Mouse (Mus musculus) MEL (cell line): ENCODE data around the gene Filip1l. TPM values are rescaled to one million over a fixed set of nuclear protein-coding genes. Genes with fewer than 3 reads are reported as not detected.
A peak's percentile ranks its signal among the peaks of the same experiment; 100 is the strongest.

ENCODE experiments used
- DNase-seq: peaks from one replicate; pipeline ENCODE4 v3.0.0; 2011; ENCODE audit warnings: low read depth, low spot score
- H3K27ac ChIP-seq: 2 replicates; pipeline ENCODE4 v1.5.1; 2012; ENCODE audit warnings: low read depth, mild to moderate bottlenecking, control low read depth, low read length, moderate library complexity; ENCODE audit not compliant: control insufficient read depth
- H3K27me3 ChIP-seq, 2 experiments: fragments of 150-350 bp in 1 of 2; sonication (generic) in 1 of 2; 2 replicates each; pipeline ENCODE4 v1.6.1; 2012; ENCODE audit warnings: low read length in 2 of 2, mild to moderate bottlenecking in 2 of 2, improper control_type of control experiment in 1 of 2, moderate library complexity in 1 of 2; ENCODE audit not compliant: insufficient read depth in 2 of 2, control insufficient read depth in 1 of 2
- H3K36me3 ChIP-seq, 2 experiments: 2 replicates each; pipeline ENCODE4 v1.6.1; 2012 to 2014; ENCODE audit warnings: low read length in 2 of 2, improper control_type of control experiment in 1 of 2, inconsistent platforms in 1 of 2, mild to moderate bottlenecking in 1 of 2; ENCODE audit not compliant: insufficient read depth in 2 of 2, control insufficient read depth in 1 of 2
- H3K4me1 ChIP-seq, 2 experiments: fragments of 150-350 bp in 1 of 2; sonication (generic) in 1 of 2; 2 replicates each; pipeline ENCODE4 v1.6.1; 2012; ENCODE audit warnings: low read length in 2 of 2, improper control_type of control experiment in 1 of 2, mild to moderate bottlenecking in 1 of 2; ENCODE audit not compliant: insufficient read depth in 2 of 2, control insufficient read depth in 1 of 2
- H3K4me3 ChIP-seq, 2 experiments: fragments of 150-350 bp in 1 of 2; sonication (generic) in 1 of 2; 2 replicates each; pipeline ENCODE4 v1.5.1; 2012; ENCODE audit warnings: low read depth in 2 of 2, low read length in 2 of 2, mild to moderate bottlenecking in 2 of 2, moderate library complexity in 2 of 2, control low read depth in 1 of 2, improper control_type of control experiment in 1 of 2; ENCODE audit not compliant: control insufficient read depth in 1 of 2, insufficient read depth in 1 of 2
- H3K79me2 ChIP-seq: 2 replicates; pipeline ENCODE4 v1.6.1; 2012; ENCODE audit warnings: mild to moderate bottlenecking, low read length, moderate library complexity; ENCODE audit not compliant: control insufficient read depth, poor library complexity, insufficient read depth
- H3K9ac ChIP-seq: 2 replicates; pipeline ENCODE4 v1.6.1; 2012; ENCODE audit warnings: low read depth, mild to moderate bottlenecking, control low read depth, low read length, moderate library complexity; ENCODE audit not compliant: control insufficient read depth, poor library complexity, severe bottlenecking
- H3K9me3 ChIP-seq: fragments of 150-350 bp; sonication (generic); replicated peaks from 2 replicates; pipeline ENCODE4 v1.6.1; 2012; ENCODE audit warnings: mild to moderate bottlenecking, low read length, improper control_type of control experiment, moderate library complexity; ENCODE audit not compliant: insufficient read depth
- CHD1 ChIP-seq: IDR thresholded peaks from 2 replicates; pipeline ENCODE4 v1.6.1; 2012; ENCODE audit warnings: low read depth, mild to moderate bottlenecking, inconsistent platforms, low read length, improper control_type of control experiment
- ELF1 ChIP-seq: IDR thresholded peaks from 2 replicates; pipeline ENCODE4 v1.6.1; 2014; ENCODE audit warnings: low read depth, mild to moderate bottlenecking, inconsistent platforms, low read length, improper control_type of control experiment, moderate library complexity
- EP300 ChIP-seq, 2 experiments: IDR thresholded peaks; 2 replicates each; pipeline ENCODE4 v1.6.1; 2011; ENCODE audit warnings: improper control_type of control experiment in 2 of 2, low read length in 2 of 2, low read depth in 1 of 2, mild to moderate bottlenecking in 1 of 2
- GABPA ChIP-seq: IDR thresholded peaks from 2 replicates; pipeline ENCODE4 v1.6.1; 2012; ENCODE audit warnings: low read depth, mild to moderate bottlenecking, inconsistent platforms, low read length, improper control_type of control experiment, moderate library complexity
- GATA1 ChIP-seq: IDR thresholded peaks from 2 replicates; pipeline ENCODE4 v1.6.1; 2011; ENCODE audit warnings: low read depth, low read length, improper control_type of control experiment
- HCFC1 ChIP-seq: IDR thresholded peaks from 2 replicates; pipeline ENCODE4 v1.6.1; 2012; ENCODE audit warnings: low read depth, mild to moderate bottlenecking, inconsistent platforms, low read length, improper control_type of control experiment, moderate library complexity
- JUND ChIP-seq: IDR thresholded peaks from 2 replicates; pipeline ENCODE4 v1.6.1; 2011; ENCODE audit warnings: low read depth, mild to moderate bottlenecking, improper control_type of control experiment, low read length
- MAFK ChIP-seq: IDR thresholded peaks from 2 replicates; pipeline ENCODE4 v1.6.1; 2011; ENCODE audit warnings: low read depth, mild to moderate bottlenecking, low read length, improper control_type of control experiment, borderline replicate concordance
- MAX ChIP-seq: IDR thresholded peaks from 2 replicates; pipeline ENCODE4 v1.6.1; 2011; ENCODE audit warnings: low read length, improper control_type of control experiment
- MEF2A ChIP-seq: IDR thresholded peaks from 2 replicates; pipeline ENCODE4 v1.6.1; 2014; ENCODE audit warnings: low read depth, mild to moderate bottlenecking, inconsistent platforms, low read length, improper control_type of control experiment; ENCODE audit not compliant: poor library complexity, insufficient replicate concordance, severe bottlenecking; ENCODE audit errors: extremely low read depth
- MXI1 ChIP-seq: IDR thresholded peaks from 2 replicates; pipeline ENCODE4 v1.6.1; 2011; ENCODE audit warnings: mild to moderate bottlenecking, low read depth, low read length, improper control_type of control experiment
- MYC ChIP-seq: IDR thresholded peaks from 2 replicates; pipeline ENCODE4 v1.6.1; 2011; ENCODE audit warnings: low read depth, mild to moderate bottlenecking, low read length, improper control_type of control experiment, moderate library complexity
- NRF1 ChIP-seq: IDR thresholded peaks from 2 replicates; pipeline ENCODE4 v1.6.1; 2014; ENCODE audit warnings: low read depth, mild to moderate bottlenecking, inconsistent platforms, low read length, improper control_type of control experiment, moderate library complexity; ENCODE audit not compliant: poor library complexity, insufficient read depth, severe bottlenecking
- RAD21 ChIP-seq: IDR thresholded peaks from 2 replicates; pipeline ENCODE4 v1.6.1; 2011; ENCODE audit warnings: mild to moderate bottlenecking, low read depth, low read length, improper control_type of control experiment
- SIN3A ChIP-seq: IDR thresholded peaks from 2 replicates; pipeline ENCODE4 v1.6.1; 2012; ENCODE audit warnings: low read length, improper control_type of control experiment, inconsistent platforms
- TAL1 ChIP-seq: IDR thresholded peaks from 2 replicates; pipeline ENCODE4 v1.6.1; 2012; ENCODE audit warnings: mild to moderate bottlenecking, inconsistent platforms, low read length, moderate library complexity, mixed read lengths
- TCF12 ChIP-seq: IDR thresholded peaks from 2 replicates; pipeline ENCODE4 v1.6.1; 2014; ENCODE audit warnings: low read depth, mild to moderate bottlenecking, inconsistent platforms, low read length, improper control_type of control experiment, moderate library complexity
- UBTF ChIP-seq: IDR thresholded peaks from 2 replicates; pipeline ENCODE4 v1.6.1; 2012; ENCODE audit warnings: low read depth, mild to moderate bottlenecking, inconsistent platforms, low read length, improper control_type of control experiment, moderate library complexity, borderline replicate concordance; ENCODE audit not compliant: insufficient read depth
- USF2 ChIP-seq, 2 experiments: IDR thresholded peaks; 2 replicates each; pipeline ENCODE4 v1.6.1; 2011 to 2012; ENCODE audit warnings: improper control_type of control experiment in 2 of 2, low read length in 2 of 2, borderline replicate concordance in 1 of 2, inconsistent platforms in 1 of 2, low read depth in 1 of 2, mild to moderate bottlenecking in 1 of 2; ENCODE audit not compliant: insufficient read depth in 1 of 2
- ZKSCAN1 ChIP-seq: IDR thresholded peaks from 2 replicates; pipeline ENCODE4 v1.6.1; 2012; ENCODE audit warnings: low read depth, mild to moderate bottlenecking, inconsistent platforms, low read length, improper control_type of control experiment, moderate library complexity
- polyA plus RNA-seq, 2 experiments: library from polyadenylated mRNA; stranded (reverse) in 1 of 2; unstranded in 1 of 2; fragments of >175 nt in 1 of 2; fragments of >200 nt in 1 of 2; gene quantifications; 2 replicates each; pipeline versions ENCODE4 v1.2.1 to v1.2.4; 2012; ENCODE audit warnings: low replicate concordance in 2 of 2, low read depth in 1 of 2; ENCODE audit not compliant: insufficient read length in 2 of 2, insufficient read depth in 1 of 2, missing spikeins in 1 of 2
- total RNA-seq: library from RNA; depleted of rRNA; stranded (reverse); fragments of 300-350 nt; gene quantifications from 2 replicates; pipeline ENCODE4 v1.2.3, GENCODE M21; 2012

Filip1l gene
- total and polyA plus RNA-seq, 3 experiments = 0.27 to 1.8 TPM; not detected in 1

- H3K27ac ChIP-seq = no peak overlapping the region
- H3K9ac ChIP-seq = peak overlapping the region; percentile 46; the same call in 1 of the 2 replicates
- TF ChIP-seq CHD1 (0 out of 2 replicates have a peak, but pooled peaks have one; percentile 45), EP300 (IDR thresholded peaks at IDR 0.05; ENCODE audit: low read depth in 1 of 2, low read length in 2 of 2) (peak in 1 of 2 experiments; percentile 13; a peak in 1 of 4 replicates), TCF12 (no peak)
- TF ChIP-seq, all 39 proteins: peak for 2
- peak overlapping the region in 1 of 2 experiments; percentile 59; a peak in 2 of 4 replicates for H3K4me3 ChIP-seq
- no peaks in the 10 kb centered on the region for H3K27me3 ChIP-seq
- H3K79me2 ChIP-seq = peaks cover 3% of the 10 kb centered on the region
- H3K9me3 ChIP-seq = no peaks in the 10 kb centered on the region
- DNase-seq = peak; percentile 69
- H3K36me3 ChIP-seq = peaks cover 0 to 6% of the 10 kb centered on the region in 2 experiments; a peak in 2 of 4 replicates
- H3K4me1 ChIP-seq = peaks cover 0 to 6% of the 10 kb centered on the region in 2 experiments; a peak in 2 of 4 replicates
These were observed 197.2 kb downstream of the Filip1l start for GRCm38 (mm10) chr16:57550088-57550487.

GRCm38 (mm10) chr16:57550817-57551216 lies 197.9 kb downstream of the Filip1l start:
- Histone ChIP-seq H3K27ac (no peak overlapping the region), H3K4me1 (peaks cover 0 to 6% of the 10 kb centered on the region in 2 experiments; a peak in 2 of 4 replicates), H3K4me3 (no peak overlapping the region), H3K27me3 (no peaks in the 10 kb centered on the region), H3K79me2 (peaks cover 3% of the 10 kb centered on the region), H3K36me3 (peaks cover 0 to 6% of the 10 kb centered on the region in 2 experiments; a peak in 2 of 4 replicates), H3K9me3 (no peaks in the 10 kb centered on the region), H3K9ac (no peak overlapping the region)
- no peak for DNase-seq
- TF ChIP-seq SIN3A (no peak), UBTF (no peak), MAX (no peak), RAD21 (no peak), HCFC1 (no peak), GATA1 (no peak), USF2 (IDR thresholded peaks at IDR 0.05; ENCODE audit: borderline replicate concordance in 1 of 2, insufficient read depth in 1 of 2, low read depth in 1 of 2, low read length in 2 of 2) (no peak), ZKSCAN1 (no peak), ELF1 (no peak), MYC (no peak), MXI1 (no peak), MEF2A (no peak), NRF1 (no peak), MAFK (no peak), TAL1 (no peak), JUND (no peak), TCF12 (no peak), GABPA (no peak)
